Mouse (Mus musculus): Measurements from ENCODE around the gene Tmem174.

DNA sequence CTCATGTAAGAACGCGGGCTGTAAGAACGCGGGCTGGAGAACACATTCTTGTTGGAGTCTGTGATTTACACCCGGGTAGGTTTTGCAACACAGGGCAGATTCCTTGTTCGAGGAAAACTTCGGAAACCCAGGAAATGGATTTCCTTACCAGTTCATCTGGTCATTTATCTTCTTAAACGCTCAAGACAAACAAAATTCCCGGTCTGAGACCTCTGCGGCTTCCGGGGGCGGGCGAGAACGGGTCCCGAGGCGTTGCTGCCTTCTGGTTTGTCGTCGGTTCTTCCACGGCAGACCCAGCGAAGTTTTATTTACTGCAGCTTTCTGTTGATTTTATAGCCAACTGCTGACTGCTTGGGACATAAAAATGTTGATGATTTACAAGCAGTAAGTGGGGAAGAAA, 10.5 kb downstream of the Tmem174 start:
- no peak for TF ChIP-seq ZC3H11A (IDR thresholded peaks at IDR 0.05; ENCODE audit: borderline replicate concordance, low read depth, low read length)
- TF ChIP-seq ZNF384 (IDR thresholded peaks at IDR 0.05; ENCODE audit: low read depth, low read length), result no peak
- TF ChIP-seq CHD2 (IDR thresholded peaks at IDR 0.05; ENCODE audit: low read depth, low read length), result no peak
